Mouse (Mus musculus): Measurements from ENCODE around the gene Slc38a5.
"Not testable (repeated sequence)": the region's sequence is repeated elsewhere in the genome, so short reads cannot be mapped to it uniquely, and the experiment has no call there.

The Slc38a5 gene

GRCm38 (mm10) chrX:8288621-8289020, 17.7 kb downstream of the Slc38a5 start:
- no peak for ATAC-seq (ENCODE audit: insufficient number of reproducible peaks, low FRiP score, low TSS enrichment)

- ATAC-seq (ENCODE audit: insufficient number of reproducible peaks, low FRiP score, low TSS enrichment): no peak
Observed at GRCm38 (mm10) chrX:8309302-8309701, 38.4 kb downstream of the Slc38a5 start.

GRCm38 (mm10) chrX:8314905-8315304, 44.0 kb downstream of the Slc38a5 start:
- not testable (repeated sequence) for ATAC-seq (ENCODE audit: insufficient number of reproducible peaks, low FRiP score, low TSS enrichment)

- ATAC-seq (ENCODE audit: insufficient number of reproducible peaks, low FRiP score, low TSS enrichment): no peak
Observed at GRCm38 (mm10) chrX:8327124-8327523, 56.2 kb downstream of the Slc38a5 start, which contains the start of gene Ssxb10. TSS of gene Ssxb10 (plus strand) at chrX:8327424.
